Mouse (Mus musculus) lung, embryonic 14.5 days (tissue): ENCODE results near the gene Rab37. TPM values are rescaled to one million over a fixed set of nuclear protein-coding genes. Genes with fewer than 3 reads are reported as not detected.
A peak's percentile ranks its signal among the peaks of the same experiment; 100 is the strongest.

Experiments
- ATAC-seq: fragments of 200-750 bp; cut with Nextera tagmentation; 2 replicates; pipeline ENCODE4 v1.8.0; 2017; ENCODE audit warnings: mild to moderate bottlenecking, moderate TSS enrichment, moderate library complexity; ENCODE audit not compliant: insufficient read depth
- DNase-seq: peaks from one replicate; pipeline ENCODE4 v3.0.0-alpha.2; 2015
- H3K27ac ChIP-seq: fragments of 300-500 bp; sonication (generic); 2 replicates; pipeline ENCODE4 v1.5.1; 2014; ENCODE audit warnings: low read depth, mild to moderate bottlenecking, moderate library complexity
- H3K27me3 ChIP-seq: fragments of 300-500 bp; sonication (generic); 2 replicates; pipeline ENCODE4 v1.6.1; 2014; ENCODE audit warnings: low read length, control low read depth; ENCODE audit not compliant: insufficient read depth
- H3K36me3 ChIP-seq: fragments of 300-500 bp; sonication (generic); 2 replicates; pipeline ENCODE4 v1.6.1; 2014; ENCODE audit warnings: control low read depth; ENCODE audit not compliant: insufficient read depth
- H3K4me1 ChIP-seq: fragments of 300-500 bp; sonication (generic); 2 replicates; pipeline ENCODE4 v1.6.1; 2014; ENCODE audit warnings: antibody characterized with exemption, control low read depth; ENCODE audit not compliant: insufficient read depth
- H3K4me2 ChIP-seq: fragments of 300-500 bp; sonication (generic); 2 replicates; pipeline ENCODE4 v1.6.1; 2014; ENCODE audit warnings: mild to moderate bottlenecking
- H3K4me3 ChIP-seq: fragments of 300-500 bp; sonication (generic); 2 replicates; pipeline ENCODE4 v1.5.1; 2014; ENCODE audit warnings: low read depth, low read length
- H3K9ac ChIP-seq: fragments of 300-500 bp; sonication (generic); 2 replicates; pipeline ENCODE4 v1.6.1; 2014
- H3K9me3 ChIP-seq: fragments of 300-500 bp; sonication (generic); 2 replicates; pipeline ENCODE4 v1.6.1; 2016; ENCODE audit warnings: low read depth, low read length, control low read depth
- CTCF ChIP-seq: IDR thresholded peaks from 2 replicates; pipeline ENCODE4 v1.5.1; 2016; ENCODE audit warnings: antibody characterized with exemption, low read depth
- WGBS: fragments of 180-500 bp; shearing (Covaris S2); extraction: QIAGEN DNeasy Blood & Tissue Kit; methylation state at CpG from one replicate; pipeline ENCODE4 v1.1.7; 2014; 5-methylcytosine and 5-hydroxymethylcytosine counted together
- polyA plus RNA-seq: library from polyadenylated mRNA; unstranded; fragments of >200 nt; fragmentation: Nextera tagmentation; extraction: Ambion mirVana; gene quantifications from 2 replicates; pipeline ENCODE4 v1.2.1, GENCODE M21; 2014

The Rab37 gene
- polyA plus RNA-seq, 1 experiment from 2014 or later: 0.55 TPM

DNA sequence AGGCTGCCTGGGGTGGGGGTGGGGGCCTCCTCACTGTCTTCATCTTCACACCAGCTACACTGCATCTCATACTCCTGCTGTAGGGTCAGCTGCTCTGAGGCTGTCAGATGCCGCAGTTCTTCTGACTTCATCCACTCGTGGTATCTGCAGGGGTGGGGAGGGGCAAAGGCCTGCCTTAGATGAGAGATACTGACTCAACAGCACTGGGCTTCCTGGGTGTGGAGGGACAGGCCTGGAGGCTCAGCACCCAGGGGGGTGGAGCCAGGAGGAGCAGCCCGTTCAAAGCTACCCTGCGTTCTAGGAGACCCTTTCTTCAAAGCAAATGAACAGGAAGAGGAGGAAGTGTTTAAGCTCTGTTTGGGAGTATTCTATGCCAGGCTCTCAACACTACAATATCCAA, 93.7 kb downstream of the Rab37 start:
- no peak overlapping the region for H3K9ac ChIP-seq
- no peaks in the 10 kb centered on the region for H3K9me3 ChIP-seq
- no peak overlapping the region for H3K27ac ChIP-seq
- no peak overlapping the region for H3K4me2 ChIP-seq
- no peaks in the 10 kb centered on the region for H3K27me3 ChIP-seq
- DNase-seq: no peak
- no peak for TF ChIP-seq CTCF
- H3K36me3 ChIP-seq: peaks cover 7% of the 10 kb centered on the region; the same call in 1 of the 2 replicates
- no peak for ATAC-seq
- H3K4me1 ChIP-seq: 0 out of 2 replicates have a peak, but pooled peaks cover 4% of the 10 kb centered on the region
- no peak overlapping the region for H3K4me3 ChIP-seq
- WGBS: 29% methylated on average over 4 of the region's 4 CpGs

DNA sequence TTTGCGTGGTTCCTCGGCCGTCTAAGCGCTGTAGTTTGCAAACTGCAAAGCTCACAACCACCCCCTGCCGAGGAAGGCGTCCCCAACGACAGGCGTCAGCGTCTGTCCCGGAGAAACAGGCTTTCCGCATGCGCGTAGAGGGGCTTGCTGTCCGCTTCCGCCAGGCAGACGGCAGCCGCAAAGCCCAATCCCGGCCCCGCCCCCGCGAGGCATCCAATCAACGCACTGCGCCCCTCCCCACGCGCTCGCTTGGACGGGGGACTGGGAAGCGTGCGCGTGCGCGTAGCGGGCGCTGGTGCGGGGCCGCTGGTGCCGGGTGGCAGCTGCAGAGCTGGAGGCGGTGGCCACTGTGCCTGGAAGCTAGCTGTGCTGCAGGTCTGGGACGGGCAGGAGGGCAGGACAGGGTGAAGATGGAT, 96.0 kb downstream of the Rab37 start, which contains the start of gene Tmem104:
TSS of gene Tmem104 (plus strand) at position 264 of the 416 bp plus-strand sequence.
- ATAC-seq (peak; percentile 92), DNase-seq (peak; percentile 100)
- Histone ChIP-seq H3K27ac (peak within 1 kb of the TSS; percentile 70), H3K4me3 (peak within 1 kb of the TSS; percentile 60), H3K27me3 (no peaks in the 10 kb centered on the region), H3K9me3 (no peaks in the 10 kb centered on the region), H3K9ac (peak within 1 kb of the TSS; percentile 67), H3K36me3 (no peaks in the 10 kb centered on the region), H3K4me1 (0 out of 2 replicates have a peak, but pooled peaks cover 4% of the 10 kb centered on the region), H3K4me2 (peak within 1 kb of the TSS; percentile 91)
- WGBS: under 1% methylated on average over 39 of the region's 39 CpGs
- peak; percentile 33; the same call in 1 of the 2 replicates for TF ChIP-seq CTCF

DNA sequence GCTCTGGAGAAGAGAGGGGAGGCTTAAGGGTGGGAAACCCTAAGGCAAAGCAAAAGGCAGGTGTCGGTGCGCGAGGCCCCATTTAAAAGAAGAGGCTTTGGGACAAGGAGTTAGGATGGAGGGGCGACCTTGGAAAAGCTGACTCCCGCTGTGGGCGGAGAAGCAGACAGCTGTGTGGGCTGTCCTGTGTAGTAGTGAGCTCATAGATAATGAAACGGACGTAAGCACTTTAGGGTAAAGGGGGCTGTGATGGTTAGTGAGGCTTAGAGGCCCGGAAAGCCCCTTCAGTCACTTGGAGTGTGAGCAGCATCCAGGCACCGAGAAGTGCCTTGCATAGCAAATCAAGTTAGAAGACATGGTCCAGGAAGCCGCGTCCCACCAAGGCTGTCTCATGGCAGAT, 96.5 kb downstream of the Rab37 start, which contains the start of gene Nat9:
TSS of gene Nat9 (minus strand) at position 167 of the 400 bp plus-strand sequence.
- Histone ChIP-seq H3K9ac (peak within 1 kb of the TSS; percentile 67), H3K4me3 (peak within 1 kb of the TSS; percentile 60), H3K9me3 (no peaks in the 10 kb centered on the region), H3K27me3 (no peaks in the 10 kb centered on the region), H3K27ac (peak within 1 kb of the TSS; percentile 70), H3K36me3 (no peaks in the 10 kb centered on the region), H3K4me1 (0 out of 2 replicates have a peak, but pooled peaks cover 4% of the 10 kb centered on the region), H3K4me2 (peak within 1 kb of the TSS; percentile 91)
- ATAC-seq (peak; percentile 27; the same call in 1 of the 2 replicates), DNase-seq (no peak)
- WGBS: 7% methylated on average over 12 of the region's 12 CpGs
- no peak for TF ChIP-seq CTCF

DNA sequence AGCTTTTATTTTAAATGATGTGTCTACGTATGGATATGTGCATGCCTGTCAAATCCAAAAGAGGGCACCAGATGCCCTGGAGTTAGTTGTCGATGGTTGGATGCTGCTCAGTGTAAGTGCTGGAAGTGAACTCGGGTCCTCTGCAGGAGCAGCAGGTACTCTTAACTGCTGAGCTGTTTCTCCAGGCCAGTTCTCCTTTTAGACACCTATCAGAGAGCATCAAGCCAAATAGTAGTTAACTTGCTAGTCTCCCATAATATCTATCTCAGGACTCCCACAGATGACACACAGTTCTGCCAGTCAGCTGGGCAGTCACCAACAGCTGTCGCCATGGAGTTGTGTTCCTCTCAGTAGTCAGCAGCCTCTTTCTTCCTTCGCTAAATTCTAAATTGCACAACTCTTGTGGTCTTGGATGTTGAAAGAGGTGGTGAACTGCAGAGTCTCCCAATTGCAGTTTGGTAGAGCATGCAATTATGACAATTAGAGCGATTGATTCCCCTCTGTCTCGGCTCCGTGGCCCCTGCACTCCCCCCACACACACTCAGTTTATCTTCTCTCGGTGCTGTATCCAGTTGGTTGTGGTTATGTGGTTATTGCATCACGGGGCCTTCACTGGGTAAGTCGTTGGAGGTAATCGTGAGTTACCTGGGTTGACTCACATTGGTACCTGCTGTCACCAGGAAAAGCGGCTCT, 97.5 kb downstream of the Rab37 start:
- peak overlapping the region; percentile 91 for H3K4me2 ChIP-seq
- ATAC-seq: no peak
- no peaks in the 10 kb centered on the region for H3K9me3 ChIP-seq
- H3K4me3 ChIP-seq: 0 out of 2 replicates have a peak overlapping the region, but pooled peaks have one; percentile 60
- no peaks in the 10 kb centered on the region for H3K36me3 ChIP-seq
- H3K4me1 ChIP-seq: 0 out of 2 replicates have a peak, but pooled peaks cover 4% of the 10 kb centered on the region
- no peak for DNase-seq
- H3K9ac ChIP-seq: no peak overlapping the region
- no peak overlapping the region for H3K27ac ChIP-seq
- no peaks in the 10 kb centered on the region for H3K27me3 ChIP-seq
- no peak for TF ChIP-seq CTCF
- 80% methylated on average over 13 of the region's 13 CpGs for WGBS

DNA sequence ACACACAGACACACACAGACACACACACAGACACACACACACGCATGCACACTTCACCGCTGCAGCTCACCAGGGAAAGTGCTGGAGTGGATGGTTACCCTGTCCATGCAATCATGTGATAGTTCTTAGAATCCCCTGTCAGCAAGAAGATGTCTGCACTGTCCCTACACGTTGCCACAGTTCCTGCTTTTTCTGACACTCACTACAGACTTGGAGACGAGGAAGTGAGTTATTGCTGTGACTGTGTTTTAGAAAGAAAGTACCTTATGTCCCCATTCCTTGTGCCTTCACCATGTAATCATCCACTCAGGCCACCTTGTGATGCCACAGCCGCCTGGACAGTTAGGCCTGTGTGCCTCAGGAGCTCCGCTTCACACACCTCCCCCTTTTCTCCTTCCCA, 98.1 kb downstream of the Rab37 start:
- DNase-seq (no peak), ATAC-seq (no peak)
- 82% methylated on average over 6 of the region's 6 CpGs for WGBS
- Histone ChIP-seq H3K9me3 (no peaks in the 10 kb centered on the region), H3K4me1 (0 out of 2 replicates have a peak, but pooled peaks cover 4% of the 10 kb centered on the region), H3K4me3 (no peak overlapping the region), H3K4me2 (no peak overlapping the region), H3K36me3 (no peaks in the 10 kb centered on the region), H3K9ac (no peak overlapping the region), H3K27ac (no peak overlapping the region), H3K27me3 (no peaks in the 10 kb centered on the region)
- no peak for TF ChIP-seq CTCF

DNA sequence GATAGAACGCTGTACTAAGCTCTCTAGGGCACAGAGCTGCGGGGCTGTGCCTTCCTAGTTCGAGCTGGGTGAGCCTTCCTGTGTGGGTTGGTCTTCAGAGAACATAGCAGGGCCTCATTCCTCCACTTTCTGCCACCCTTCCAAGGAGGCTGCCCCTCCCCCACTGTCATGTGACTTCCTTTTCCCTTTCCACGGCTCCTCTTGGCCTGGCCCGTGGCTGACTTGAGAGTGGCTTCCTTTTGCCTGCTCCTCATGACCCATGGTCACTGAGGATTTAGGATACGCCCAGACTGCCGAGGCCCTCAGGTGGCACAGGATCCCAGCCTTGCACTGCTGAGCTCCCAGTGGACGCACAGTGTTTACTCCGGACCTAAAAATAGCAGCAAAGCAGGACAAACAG, 100.9 kb downstream of the Rab37 start:
- no peak for ATAC-seq
- no peak for TF ChIP-seq CTCF
- Histone ChIP-seq H3K4me3 (no peak overlapping the region), H3K36me3 (no peaks in the 10 kb centered on the region), H3K9ac (no peak overlapping the region), H3K4me1 (0 out of 2 replicates have a peak, but pooled peaks cover 4% of the 10 kb centered on the region), H3K27me3 (no peaks in the 10 kb centered on the region), H3K27ac (no peak overlapping the region; the same call in 1 of the 2 replicates), H3K9me3 (no peaks in the 10 kb centered on the region), H3K4me2 (no peak overlapping the region)
- WGBS: 39% methylated on average over 9 of the region's 9 CpGs
- DNase-seq: peak; percentile 69

DNA sequence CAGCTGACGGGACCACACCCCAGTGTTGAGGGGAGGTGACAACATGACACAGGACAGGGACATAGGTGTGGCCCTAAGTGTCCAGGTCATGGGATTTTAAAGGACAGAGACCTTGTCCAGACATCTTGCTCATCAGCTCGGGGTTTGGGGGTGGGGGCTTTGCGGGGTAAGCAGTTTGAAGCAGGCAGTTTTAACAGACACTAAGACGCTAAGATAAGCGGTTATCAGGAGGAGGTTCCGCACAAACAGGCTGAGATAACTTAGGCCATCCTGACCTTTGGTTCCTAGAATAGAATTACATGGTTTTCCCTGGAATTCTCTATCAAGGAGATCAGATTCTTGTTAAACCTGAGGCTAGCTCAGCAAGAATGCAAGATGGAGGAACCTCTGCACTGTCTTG, 103.5 kb downstream of the Rab37 start:
- Histone ChIP-seq H3K9ac (no peak overlapping the region), H3K27me3 (no peaks in the 10 kb centered on the region), H3K9me3 (no peaks in the 10 kb centered on the region), H3K4me3 (no peak overlapping the region), H3K27ac (no peak overlapping the region), H3K4me1 (no peaks in the 10 kb centered on the region), H3K4me2 (no peak overlapping the region), H3K36me3 (peaks cover 6% of the 10 kb centered on the region; the same call in 1 of the 2 replicates)
- no peak for TF ChIP-seq CTCF
- 69% methylated on average over 6 of the region's 6 CpGs for WGBS
- DNase-seq (no peak), ATAC-seq (no peak)
